Mouse (Mus musculus) limb, embryonic 15.5 days (tissue): ENCODE results near the gene Rpusd1. TPM values are rescaled to one million over a fixed set of nuclear protein-coding genes. Genes with fewer than 3 reads are reported as not detected.
"Not testable (repeated sequence)": the region's sequence is repeated elsewhere in the genome, so short reads cannot be mapped to it uniquely, and the experiment has no call there.

Experiments used
- ATAC-seq: fragments of 200-750 bp; cut with Nextera tagmentation; 2 replicates; pipeline ENCODE4 v1.8.0; 2017; ENCODE audit warnings: low read depth, moderate TSS enrichment; ENCODE audit not compliant: insufficient number of reproducible peaks, low FRiP score, low TSS enrichment
- H3K27ac ChIP-seq: fragments of 300-500 bp; sonication (generic); 2 replicates; pipeline ENCODE4 v1.5.1; 2015; ENCODE audit warnings: moderate library complexity, mild to moderate bottlenecking, inconsistent platforms
- H3K27me3 ChIP-seq: fragments of 300-500 bp; sonication (generic); 2 replicates; pipeline ENCODE4 v1.6.1; 2015; ENCODE audit warnings: inconsistent platforms
- H3K36me3 ChIP-seq: fragments of 300-500 bp; sonication (generic); 2 replicates; pipeline ENCODE4 v1.6.1; 2015; ENCODE audit warnings: inconsistent platforms
- H3K4me1 ChIP-seq: fragments of 300-500 bp; sonication (generic); 2 replicates; pipeline ENCODE4 v1.6.1; 2015; ENCODE audit warnings: inconsistent platforms
- H3K4me2 ChIP-seq: fragments of 300-500 bp; sonication (generic); 2 replicates; pipeline ENCODE4 v1.6.1; 2015; ENCODE audit warnings: mild to moderate bottlenecking, inconsistent platforms
- H3K4me3 ChIP-seq: fragments of 300-500 bp; sonication (generic); 2 replicates; pipeline ENCODE4 v1.5.1; 2015; ENCODE audit warnings: mild to moderate bottlenecking, inconsistent platforms
- H3K9ac ChIP-seq: fragments of 300-500 bp; sonication (generic); 2 replicates; pipeline ENCODE4 v1.6.1; 2015; ENCODE audit warnings: inconsistent platforms
- H3K9me3 ChIP-seq: fragments of 300-500 bp; sonication (generic); 2 replicates; pipeline ENCODE4 v1.6.1; 2016; ENCODE audit warnings: inconsistent platforms
- WGBS: fragments of 180-500 bp; shearing (Covaris S2); methylation state at CpG from one replicate; pipeline ENCODE4 v1.1.7; 2015; 5-methylcytosine and 5-hydroxymethylcytosine counted together
- polyA plus RNA-seq: library from polyadenylated mRNA; unstranded; fragments of >200 nt; fragmentation: Nextera tagmentation; extraction: Ambion mirVana; gene quantifications from 2 replicates; pipeline ENCODE4 v1.2.1, GENCODE M21; 2015

Gene Rpusd1
- polyA plus RNA-seq, 1 experiment from 2014 or later, result 23.3 TPM

GRCm38 (mm10) chr17:25741471-25741870 lies 14.0 kb downstream of the Rpusd1 start:
- 74% methylated on average over 12 of the region's 12 CpGs for WGBS
- H3K9me3 ChIP-seq, H3K9ac ChIP-seq, H3K4me2 ChIP-seq, H3K27ac ChIP-seq, H3K4me3 ChIP-seq, H3K4me1 ChIP-seq, ATAC-seq, H3K27me3 ChIP-seq, H3K36me3 ChIP-seq: not testable (repeated sequence)

- no peak for ATAC-seq
- WGBS, result 87% methylated on average over 9 of the region's 9 CpGs
Measured at GRCm38 (mm10) chr17:25743831-25744230, 16.4 kb downstream of the Rpusd1 start.

GRCm38 (mm10) chr17:25744311-25744710 lies 16.8 kb downstream of the Rpusd1 start:
- H3K4me3 ChIP-seq, result no peak overlapping the region
- no peak overlapping the region for H3K4me2 ChIP-seq
- no peaks in the 10 kb centered on the region for H3K4me1 ChIP-seq
- no peak overlapping the region for H3K9ac ChIP-seq
- no peaks in the 10 kb centered on the region for H3K36me3 ChIP-seq
- no peaks in the 10 kb centered on the region for H3K27me3 ChIP-seq
- WGBS, result 76% methylated on average over 10 of the region's 10 CpGs
- H3K9me3 ChIP-seq, result no peaks in the 10 kb centered on the region
- no peak for ATAC-seq
- H3K27ac ChIP-seq, result no peak overlapping the region

More at GRCm38 (mm10) chr17:25743831-25744230, 16.4 kb downstream of the Rpusd1 start:
- Histone ChIP-seq H3K27ac (no peak overlapping the region), H3K36me3 (no peaks in the 10 kb centered on the region), H3K9me3 (no peaks in the 10 kb centered on the region), H3K4me3 (no peak overlapping the region), H3K27me3 (peaks cover 2% of the 10 kb centered on the region; the same call in 1 of the 2 replicates), H3K9ac (no peak overlapping the region), H3K4me1 (no peaks in the 10 kb centered on the region), H3K4me2 (no peak overlapping the region)

- Histone ChIP-seq H3K27ac (no peak overlapping the region), H3K4me2 (no peak overlapping the region), H3K9ac (no peak overlapping the region), H3K4me1 (no peaks in the 10 kb centered on the region; the same call in none of the 2 replicates), H3K27me3 (no peaks in the 10 kb centered on the region), H3K4me3 (no peak overlapping the region), H3K9me3 (no peaks in the 10 kb centered on the region), H3K36me3 (no peaks in the 10 kb centered on the region)
- 92% methylated on average over 4 of the region's 4 CpGs for WGBS
- ATAC-seq, result no peak
Measured at GRCm38 (mm10) chr17:25748238-25748637, 20.8 kb downstream of the Rpusd1 start.

- H3K27me3 ChIP-seq, result no peaks in the 10 kb centered on the region
- no peaks in the 10 kb centered on the region for H3K9me3 ChIP-seq
- no peak overlapping the region for H3K4me3 ChIP-seq
- no peak overlapping the region for H3K27ac ChIP-seq
- ATAC-seq, result no peak
- H3K4me1 ChIP-seq, result no peaks in the 10 kb centered on the region; the same call in none of the 2 replicates
- H3K36me3 ChIP-seq, result no peaks in the 10 kb centered on the region
- WGBS, result 86% methylated on average over 6 of the region's 6 CpGs
- no peak overlapping the region for H3K4me2 ChIP-seq
- H3K9ac ChIP-seq, result no peak overlapping the region
Measured at GRCm38 (mm10) chr17:25749314-25749713, 21.8 kb downstream of the Rpusd1 start.

- Histone ChIP-seq H3K9me3 (no peaks in the 10 kb centered on the region), H3K4me2 (no peak overlapping the region), H3K27ac (no peak overlapping the region), H3K36me3 (no peaks in the 10 kb centered on the region), H3K4me1 (no peaks in the 10 kb centered on the region; the same call in none of the 2 replicates), H3K4me3 (no peak overlapping the region), H3K9ac (0 out of 2 replicates have a peak overlapping the region, but pooled peaks have one; percentile 14), H3K27me3 (no peaks in the 10 kb centered on the region)
- 28% methylated on average over 5 of the region's 5 CpGs for WGBS
- no peak for ATAC-seq
Measured at GRCm38 (mm10) chr17:25751446-25751845, 24.0 kb downstream of the Rpusd1 start.

- Histone ChIP-seq H3K4me3 (no peak within 1 kb of the TSS), H3K36me3 (no peaks in the 10 kb centered on the region), H3K27ac (no peak within 1 kb of the TSS), H3K9me3 (no peaks in the 10 kb centered on the region), H3K4me2 (no peak within 1 kb of the TSS), H3K27me3 (no peaks in the 10 kb centered on the region), H3K9ac (no peak within 1 kb of the TSS), H3K4me1 (no peaks in the 10 kb centered on the region; the same call in none of the 2 replicates)
- no peak for ATAC-seq
- 83% methylated on average over 9 of the region's 9 CpGs for WGBS
Measured at GRCm38 (mm10) chr17:25754241-25754640, 26.8 kb downstream of the Rpusd1 start, which contains the start of gene Msln. Gene Msln, minus strand, starts transcription at chr17:25754378.

GRCm38 (mm10) chr17:25755086-25755485 lies 27.6 kb downstream of the Rpusd1 start:
- no peak overlapping the region for H3K4me2 ChIP-seq
- no peaks in the 10 kb centered on the region for H3K36me3 ChIP-seq
- H3K4me3 ChIP-seq, result no peak overlapping the region
- no peaks in the 10 kb centered on the region; the same call in none of the 2 replicates for H3K4me1 ChIP-seq
- no peak overlapping the region for H3K9ac ChIP-seq
- no peak overlapping the region for H3K27ac ChIP-seq
- WGBS, result 79% methylated on average over 4 of the region's 4 CpGs
- no peak for ATAC-seq
- no peaks in the 10 kb centered on the region for H3K27me3 ChIP-seq
- H3K9me3 ChIP-seq, result no peaks in the 10 kb centered on the region

GRCm38 (mm10) chr17:25755627-25756377 lies 28.3 kb downstream of the Rpusd1 start:
- no peaks in the 10 kb centered on the region for H3K36me3 ChIP-seq
- no peaks in the 10 kb centered on the region; the same call in none of the 2 replicates for H3K4me1 ChIP-seq
- 33% methylated on average over 4 of the region's 4 CpGs for WGBS
- H3K27ac ChIP-seq, result no peak overlapping the region
- no peaks in the 10 kb centered on the region for H3K9me3 ChIP-seq
- no peak overlapping the region for H3K4me2 ChIP-seq
- H3K9ac ChIP-seq, result no peak overlapping the region
- no peak for ATAC-seq
- H3K4me3 ChIP-seq, result no peak overlapping the region
- no peaks in the 10 kb centered on the region for H3K27me3 ChIP-seq

GRCm38 (mm10) chr17:25756378-25757242 lies 29.1 kb downstream of the Rpusd1 start:
- no peaks in the 10 kb centered on the region for H3K36me3 ChIP-seq
- no peaks in the 10 kb centered on the region for H3K27me3 ChIP-seq
- no peak for ATAC-seq
- H3K9me3 ChIP-seq, result no peaks in the 10 kb centered on the region
- H3K9ac ChIP-seq, result no peak overlapping the region
- no peak overlapping the region for H3K27ac ChIP-seq
- 70% methylated on average over 9 of the region's 9 CpGs for WGBS
- no peak overlapping the region for H3K4me2 ChIP-seq
- no peaks in the 10 kb centered on the region; the same call in 1 of the 2 replicates for H3K4me1 ChIP-seq
- no peak overlapping the region for H3K4me3 ChIP-seq

- no peak overlapping the region for H3K4me3 ChIP-seq
- H3K36me3 ChIP-seq, result no peaks in the 10 kb centered on the region
- no peak overlapping the region for H3K27ac ChIP-seq
- no peaks in the 10 kb centered on the region; the same call in 1 of the 2 replicates for H3K4me1 ChIP-seq
- no peak overlapping the region for H3K9ac ChIP-seq
- no peaks in the 10 kb centered on the region for H3K27me3 ChIP-seq
- no peaks in the 10 kb centered on the region for H3K9me3 ChIP-seq
- H3K4me2 ChIP-seq, result no peak overlapping the region
- no peak for ATAC-seq
- 55% methylated on average over 3 of the region's 3 CpGs for WGBS
Measured at GRCm38 (mm10) chr17:25757691-25758090, 30.2 kb downstream of the Rpusd1 start.

- ATAC-seq, result no peak
- H3K9ac ChIP-seq, result no peak overlapping the region
- H3K9me3 ChIP-seq, result no peaks in the 10 kb centered on the region
- no peaks in the 10 kb centered on the region; the same call in 1 of the 2 replicates for H3K4me1 ChIP-seq
- H3K4me3 ChIP-seq, result no peak overlapping the region
- 73% methylated on average over 8 of the region's 8 CpGs for WGBS
- no peak overlapping the region for H3K27ac ChIP-seq
- H3K27me3 ChIP-seq, result no peaks in the 10 kb centered on the region
- H3K36me3 ChIP-seq, result no peaks in the 10 kb centered on the region
- no peak overlapping the region for H3K4me2 ChIP-seq
Measured at GRCm38 (mm10) chr17:25760148-25760547, 32.7 kb downstream of the Rpusd1 start.
